Mouse (Mus musculus): Measurements from ENCODE around the gene Cxcl17.

Cxcl17 gene

GRCm38 (mm10) chr7:25391856-25392453 lies 20.7 kb downstream of the Cxcl17 start:
- no peak for DNase-seq (ENCODE audit: low spot score in 2 of 2)

- no peak for DNase-seq (ENCODE audit: low spot score in 2 of 2)
These were observed 21.7 kb downstream of the Cxcl17 start for GRCm38 (mm10) chr7:25390986-25391385.

- no peak for DNase-seq (ENCODE audit: low spot score in 2 of 2)
These were observed 22.5 kb downstream of the Cxcl17 start for GRCm38 (mm10) chr7:25390054-25390770.

GRCm38 (mm10) chr7:25388916-25389315 lies 23.8 kb downstream of the Cxcl17 start:
- no peak for DNase-seq (ENCODE audit: low spot score in 2 of 2)

GRCm38 (mm10) chr7:25387811-25388440 lies 24.8 kb downstream of the Cxcl17 start:
- no peak for DNase-seq (ENCODE audit: low spot score in 2 of 2)

- no peak for DNase-seq (ENCODE audit: low spot score in 2 of 2)
These were observed 26.7 kb downstream of the Cxcl17 start for GRCm38 (mm10) chr7:25385850-25386555.

GRCm38 (mm10) chr7:25385259-25385658 lies 27.4 kb downstream of the Cxcl17 start:
- DNase-seq (ENCODE audit: low spot score in 2 of 2): no peak

GRCm38 (mm10) chr7:25384818-25385217 lies 27.9 kb downstream of the Cxcl17 start:
- no peak for DNase-seq (ENCODE audit: low spot score in 2 of 2)

GRCm38 (mm10) chr7:25384318-25384717 lies 28.4 kb downstream of the Cxcl17 start:
- DNase-seq (ENCODE audit: low spot score in 2 of 2): no peak

- DNase-seq (ENCODE audit: low spot score in 2 of 2): no peak
These were observed 28.8 kb downstream of the Cxcl17 start for GRCm38 (mm10) chr7:25383891-25384290.

- DNase-seq (ENCODE audit: low spot score in 2 of 2): no peak
These were observed 29.3 kb downstream of the Cxcl17 start for GRCm38 (mm10) chr7:25383385-25383784.

- no peak for DNase-seq (ENCODE audit: low spot score in 2 of 2)
These were observed 30.1 kb downstream of the Cxcl17 start for GRCm38 (mm10) chr7:25382541-25382940.

- no peak for DNase-seq (ENCODE audit: low spot score in 2 of 2)
These were observed 31.4 kb downstream of the Cxcl17 start for GRCm38 (mm10) chr7:25381284-25381680.

GRCm38 (mm10) chr7:25380392-25381283 lies 32.0 kb downstream of the Cxcl17 start:
- DNase-seq (ENCODE audit: low spot score in 2 of 2): no peak

- DNase-seq (ENCODE audit: low spot score in 2 of 2): peak; percentile 54 to 57
These were observed 32.9 kb downstream of the Cxcl17 start for GRCm38 (mm10) chr7:25379551-25380351.

GRCm38 (mm10) chr7:25378181-25379100 lies 34.2 kb downstream of the Cxcl17 start:
- DNase-seq (ENCODE audit: low spot score in 2 of 2): no peak

GRCm38 (mm10) chr7:25377100-25377700 lies 35.5 kb downstream of the Cxcl17 start:
- DNase-seq (ENCODE audit: low spot score in 2 of 2): no peak

- peak; percentile 96 to 97 for DNase-seq (ENCODE audit: low spot score in 2 of 2)
These were observed 36.1 kb downstream of the Cxcl17 start for GRCm38 (mm10) chr7:25376556-25376955.

GRCm38 (mm10) chr7:25372441-25372840 lies 40.2 kb downstream of the Cxcl17 start:
- no peak for DNase-seq (ENCODE audit: low spot score in 2 of 2)

Data from right cerebral cortex, adult 2 months (tissue).